Comparison of ENCODE assay signal across 8 mouse cellular contexts in the genomic region with DNA sequence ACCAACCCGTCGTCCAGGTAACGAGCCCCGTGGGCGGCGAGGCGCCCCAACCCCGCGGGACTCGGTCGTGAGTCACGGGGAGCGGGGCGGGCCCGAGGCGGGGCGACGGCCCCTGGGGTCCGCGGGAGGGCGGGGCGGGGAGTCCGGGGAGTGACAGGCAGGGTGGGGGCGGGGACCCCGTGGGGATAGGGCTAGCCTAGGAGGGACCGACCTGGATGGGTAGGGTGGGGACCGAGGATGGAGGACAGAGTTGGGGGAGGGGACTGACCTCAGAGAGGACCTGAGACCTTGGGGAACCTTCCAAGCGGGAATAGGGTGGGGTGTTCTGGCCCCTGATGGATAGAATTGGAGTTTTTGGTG. TPM values are rescaled to one million over a fixed set of nuclear protein-coding genes. Genes with fewer than 3 reads are reported as not detected.
DNase-seq lines count a peak whose midpoint lies in the region; ATAC-seq and TF ChIP-seq lines count a peak whose summit lies in the region.

No protein-coding gene starts in this region.

- peak overlapping the region; percentile 82 for H3K9ac ChIP-seq in heart, embryonic 11.5 days (ENCODE audit: low read depth, low read length)
- peak overlapping the region; percentile 71 for H3K9ac ChIP-seq in forebrain, embryonic 15.5 days (replicated peaks)
- H3K9ac ChIP-seq in liver, embryonic 14.5 days (replicated peaks), result peak overlapping the region; percentile 24

- peak; percentile 67 for ATAC-seq in heart, embryonic 11.5 days (replicated peaks; ENCODE audit: insufficient number of reproducible peaks, low FRiP score, low TSS enrichment)
- peak; percentile 39 for ATAC-seq in forebrain, embryonic 15.5 days (replicated peaks)
- ATAC-seq in liver, embryonic 14.5 days (ENCODE audit: insufficient read depth), result peak; percentile 73
- no peak for ATAC-seq in activated CD4-positive, CD25-positive, alpha-beta regulatory T cell, adult 4 months

- intact Hi-C loops in heart, postnatal 25 days (cut with DNase I), result no loop called here

- TF ChIP-seq EP300 in liver, embryonic 14.5 days (IDR thresholded peaks at IDR 0.05; ENCODE audit: low read depth), result no peak

- peak overlapping the region; percentile 79 for H3K4me3 ChIP-seq in heart, embryonic 11.5 days (ENCODE audit: low read depth, low read length)
- H3K4me3 ChIP-seq in E14TG2a.4 (replicated peaks; ENCODE audit: low read length), result peak overlapping the region; percentile 84
- peak overlapping the region; percentile 70 for H3K4me3 ChIP-seq in forebrain, embryonic 15.5 days
- H3K4me3 ChIP-seq in liver, embryonic 14.5 days (ENCODE audit: insufficient read depth in 1 of 2, low read depth in 2 of 2, low read length in 2 of 2), result peak overlapping the region; percentile 55 to 66

- H3K27ac ChIP-seq in heart, embryonic 11.5 days (ENCODE audit: low read depth, low read length), result peak overlapping the region; percentile 31
- peak overlapping the region; percentile 33; the same call in 1 of the 2 replicates for H3K27ac ChIP-seq in forebrain, embryonic 15.5 days (replicated peaks)
- H3K27ac ChIP-seq in liver, embryonic 14.5 days, result no peak overlapping the region

- H3K4me1 ChIP-seq in heart, embryonic 11.5 days (ENCODE audit: control insufficient read depth, insufficient read depth, low read length), result peaks cover 13% of the 10 kb centered on the region; the same call in 1 of the 2 replicates
- H3K4me1 ChIP-seq in E14TG2a.4 (replicated peaks; ENCODE audit: low read depth, low read length), result peaks cover 92% of the 10 kb centered on the region
- peaks cover 39% of the 10 kb centered on the region for H3K4me1 ChIP-seq in forebrain, embryonic 15.5 days
- H3K4me1 ChIP-seq in liver, embryonic 14.5 days (replicated peaks; ENCODE audit: control insufficient read depth in 2 of 2, insufficient read depth in 2 of 2, low read length in 1 of 2), result peaks cover 2 to 3% of the 10 kb centered on the region in 2 experiments; a peak in 2 of 4 replicates

- no peak for TF ChIP-seq CTCF in E14TG2a.4 (conservative IDR thresholded peaks at IDR 0.05; ENCODE audit: low read length)
- TF ChIP-seq CTCF in liver, embryonic 14.5 days (IDR thresholded peaks at IDR 0.05; ENCODE audit: low read depth), result no peak

- WGBS in heart, embryonic 11.5 days (ENCODE audit: insufficient replicate concordance), result 0% methylated on average over 21 of the region's 28 CpGs
- WGBS in forebrain, embryonic 15.5 days, result under 1% methylated on average over 27 of the region's 28 CpGs
- WGBS in liver, embryonic 14.5 days (ENCODE audit: insufficient replicate concordance), result 1% methylated on average over 28 of the region's 28 CpGs

- peaks cover 36% of the 10 kb centered on the region for H3K27me3 ChIP-seq in heart, embryonic 11.5 days (ENCODE audit: control insufficient read depth, insufficient read depth, low read length)
- peaks cover 5% of the 10 kb centered on the region; the same call in 1 of the 2 replicates for H3K27me3 ChIP-seq in E14TG2a.4 (ENCODE audit: insufficient read depth, low read length)
- H3K27me3 ChIP-seq in forebrain, embryonic 15.5 days, result no peaks in the 10 kb centered on the region
- peaks cover 32% of the 10 kb centered on the region for H3K27me3 ChIP-seq in liver, embryonic 14.5 days (ENCODE audit: control insufficient read depth, insufficient read depth, low read length)

- H3K36me3 ChIP-seq in heart, embryonic 11.5 days (ENCODE audit: control insufficient read depth, insufficient read depth, low read length), result no peaks in the 10 kb centered on the region
- no peaks in the 10 kb centered on the region for H3K36me3 ChIP-seq in E14TG2a.4 (ENCODE audit: insufficient read depth, low read length)
- H3K36me3 ChIP-seq in forebrain, embryonic 15.5 days, result no peaks in the 10 kb centered on the region
- no peaks in the 10 kb centered on the region for H3K36me3 ChIP-seq in liver, embryonic 14.5 days (replicated peaks; ENCODE audit: control insufficient read depth, insufficient read depth, low read depth)

- no peaks in the 10 kb centered on the region for H3K9me3 ChIP-seq in heart, embryonic 11.5 days (replicated peaks; ENCODE audit: control insufficient read depth, low read length)
- H3K9me3 ChIP-seq in E14TG2a.4 (ENCODE audit: low read length), result no peaks in the 10 kb centered on the region
- no peaks in the 10 kb centered on the region for H3K9me3 ChIP-seq in forebrain, embryonic 15.5 days
- H3K9me3 ChIP-seq in liver, embryonic 14.5 days (ENCODE audit: control insufficient read depth, low read length), result no peaks in the 10 kb centered on the region

- DNase-seq in heart, postnatal 25 days (ENCODE audit: low spot score), result no peak
- DNase-seq in liver, embryonic 14.5 days (ENCODE audit: low read depth in 3 of 3, low spot score in 3 of 3), result no peak
- DNase-seq in cerebellum, adult 8-10 months, result no peak
- DNase-seq in adrenal gland, adult 18-20 months (ENCODE audit: low spot score in 2 of 2), result no peak

- H3K4me2 ChIP-seq in heart, embryonic 11.5 days, result peak overlapping the region; percentile 64
- H3K4me2 ChIP-seq in forebrain, embryonic 15.5 days (replicated peaks), result peak overlapping the region; percentile 59
- H3K4me2 ChIP-seq in liver, embryonic 14.5 days (ENCODE audit: low read depth), result peak overlapping the region; percentile 56

RNA-seq across cellular contexts. Expression of a gene that starts 0.3 kb away (rescaled TPM):
- polyA plus RNA-seq in heart, embryonic 11.5 days (2014; fragmentation: Nextera tagmentation; extraction: Ambion mirVana), result 2.3 and 3.7 TPM in 2 replicates
- total RNA-seq in heart, postnatal 25 days (2021), result 1 to 10 TPM; 2.2 to 2.8 TPM
- polyA plus RNA-seq in forebrain, embryonic 15.5 days (2015; fragmentation: Nextera tagmentation; extraction: Ambion mirVana), result 19.5 and 21.2 TPM in 2 replicates
- 0.39 and 0.46 TPM in 2 replicates for polyA plus RNA-seq in liver, embryonic 14.5 days (2012; rRNA removed)
- polyA plus RNA-seq in liver, embryonic 14.5 days (2014; fragmentation: Nextera tagmentation; extraction: Ambion mirVana), result 0.21 and 0.38 TPM in 2 replicates
- 1 to 10 TPM in 1 of 2 experiments, under 1 TPM in 1; 0.79 to 1.5 TPM for polyA plus RNA-seq in activated CD4-positive, CD25-positive, alpha-beta regulatory T cell, adult 4 months (2017; shearing (Covaris generic))
- 10 to 100 TPM; 16.2 to 17.6 TPM for total RNA-seq in adrenal gland, adult 18-20 months (2021)

RNA-seq across cellular contexts. Expression of a gene that starts 2.6 kb away (rescaled TPM):
- polyA plus RNA-seq in heart, embryonic 11.5 days (2014; fragmentation: Nextera tagmentation; extraction: Ambion mirVana), result 0.60 and 0.83 TPM in 2 replicates
- total RNA-seq in heart, postnatal 25 days (2021), result under 1 TPM; 0.05 to 0.06 TPM
- polyA plus RNA-seq in forebrain, embryonic 15.5 days (2015; fragmentation: Nextera tagmentation; extraction: Ambion mirVana), result 72.6 and 75.3 TPM in 2 replicates
- polyA plus RNA-seq in liver, embryonic 14.5 days (2012; rRNA removed), result 0.01 and 0.14 TPM in 2 replicates
- polyA plus RNA-seq in liver, embryonic 14.5 days (2014; fragmentation: Nextera tagmentation; extraction: Ambion mirVana), result not detected in 2 replicates
- polyA plus RNA-seq in activated CD4-positive, CD25-positive, alpha-beta regulatory T cell, adult 4 months (2017; shearing (Covaris generic)), result 1 to 10 TPM; 4.0 to 5.0 TPM
- total RNA-seq in adrenal gland, adult 18-20 months (2021), result 1 to 10 TPM; 2.7 to 3.5 TPM

RNA-seq across cellular contexts. Expression of a gene that starts 19.5 kb away (rescaled TPM):
- polyA plus RNA-seq in heart, embryonic 11.5 days (2014; fragmentation: Nextera tagmentation; extraction: Ambion mirVana), result 1.0 and 1.7 TPM in 2 replicates
- total RNA-seq in heart, postnatal 25 days (2021), result under 1 TPM; 0.42 to 0.61 TPM
- 22.4 TPM in 2 replicates for polyA plus RNA-seq in forebrain, embryonic 15.5 days (2015; fragmentation: Nextera tagmentation; extraction: Ambion mirVana)
- polyA plus RNA-seq in liver, embryonic 14.5 days (2012; rRNA removed), result 0.74 and 1.1 TPM in 2 replicates
- 1.3 and 1.6 TPM in 2 replicates for polyA plus RNA-seq in liver, embryonic 14.5 days (2014; fragmentation: Nextera tagmentation; extraction: Ambion mirVana)
- 10 to 100 TPM; 54.3 to 64.7 TPM for polyA plus RNA-seq in activated CD4-positive, CD25-positive, alpha-beta regulatory T cell, adult 4 months (2017; shearing (Covaris generic))
- 1 to 10 TPM in 1 of 2 experiments, under 1 TPM in 1; 0.76 to 1.7 TPM for total RNA-seq in adrenal gland, adult 18-20 months (2021)

RNA-seq across cellular contexts. Expression of a gene that starts 31.4 kb away (rescaled TPM):
- 2.2 and 3.6 TPM in 2 replicates for polyA plus RNA-seq in heart, embryonic 11.5 days (2014; fragmentation: Nextera tagmentation; extraction: Ambion mirVana)
- 10 to 100 TPM in 1 of 2 experiments, 1 to 10 TPM in 1; 6.9 to 13.4 TPM for total RNA-seq in heart, postnatal 25 days (2021)
- 0.11 TPM in 1 of 2 replicates, not detected in the other for polyA plus RNA-seq in forebrain, embryonic 15.5 days (2015; fragmentation: Nextera tagmentation; extraction: Ambion mirVana)
- polyA plus RNA-seq in liver, embryonic 14.5 days (2012; rRNA removed), result not detected in 2 replicates
- polyA plus RNA-seq in liver, embryonic 14.5 days (2014; fragmentation: Nextera tagmentation; extraction: Ambion mirVana), result not detected in 2 replicates
- polyA plus RNA-seq in activated CD4-positive, CD25-positive, alpha-beta regulatory T cell, adult 4 months (2017; shearing (Covaris generic)), result under 1 TPM in 1 of 2 experiments, not detected in 1; 0.17 TPM
- not detected for total RNA-seq in adrenal gland, adult 18-20 months (2021)

RNA-seq across cellular contexts. Expression of a gene that starts 33.5 kb away (rescaled TPM):
- polyA plus RNA-seq in heart, embryonic 11.5 days (2014; fragmentation: Nextera tagmentation; extraction: Ambion mirVana), result 247 and 257 TPM in 2 replicates
- total RNA-seq in heart, postnatal 25 days (2021), result 10 to 100 TPM; 93.8 to 96.6 TPM
- 97.3 and 104 TPM in 2 replicates for polyA plus RNA-seq in forebrain, embryonic 15.5 days (2015; fragmentation: Nextera tagmentation; extraction: Ambion mirVana)
- polyA plus RNA-seq in liver, embryonic 14.5 days (2012; rRNA removed), result 42.8 and 49.9 TPM in 2 replicates
- polyA plus RNA-seq in liver, embryonic 14.5 days (2014; fragmentation: Nextera tagmentation; extraction: Ambion mirVana), result 113 and 120 TPM in 2 replicates
- 100 to 1,000 TPM; 148 to 166 TPM for polyA plus RNA-seq in activated CD4-positive, CD25-positive, alpha-beta regulatory T cell, adult 4 months (2017; shearing (Covaris generic))
- total RNA-seq in adrenal gland, adult 18-20 months (2021), result 100 to 1,000 TPM; 105 to 111 TPM

Comparison
In these comparisons a context has a peak if more than half of its experiments do, and no peak if none do; other contexts are left out.
1. H3K9ac ChIP-seq: peak in every context shown above with its lines; median percentile 82 in heart, embryonic 11.5 days; 71 in forebrain, embryonic 15.5 days; 24 in liver, embryonic 14.5 days.
2. RNA of a gene that starts 2.6 kb away (polyA plus RNA-seq): 72.6 to 75.3 TPM in forebrain, embryonic 15.5 days; 4.0 to 5.0 TPM in activated CD4-positive, CD25-positive, alpha-beta regulatory T cell, adult 4 months, 0.60 to 0.83 TPM in heart, embryonic 11.5 days and 0.01 to 0.14 TPM in liver, embryonic 14.5 days; every median in the first group is over 10 times any median in the second.
3. Peak in every context shown above with its lines, with median percentiles within 50 percentile points of each other: H3K4me2 ChIP-seq and H3K4me3 ChIP-seq.